Mouse (Mus musculus) liver, embryonic 16.5 days (tissue): ENCODE results near the gene Serpinf2. TPM values are rescaled to one million over a fixed set of nuclear protein-coding genes. Genes with fewer than 3 reads are reported as not detected.
"Not testable (repeated sequence)": the region's sequence is repeated elsewhere in the genome, so short reads cannot be mapped to it uniquely, and the experiment has no call there.

Experiments
- ATAC-seq: fragments of 200-750 bp; cut with Nextera tagmentation; 2 replicates; pipeline ENCODE4 v1.8.0; 2017; ENCODE audit warnings: low read depth, mild to moderate bottlenecking, moderate number of reproducible peaks, moderate library complexity
- H3K27ac ChIP-seq: fragments of 300-500 bp; sonication (generic); 2 replicates; pipeline ENCODE4 v1.5.1; 2014; ENCODE audit warnings: mild to moderate bottlenecking, low read length
- H3K27me3 ChIP-seq: fragments of 300-500 bp; sonication (generic); 2 replicates; pipeline ENCODE4 v1.6.1; 2014; ENCODE audit warnings: low read depth, low read length, mixed read lengths; ENCODE audit not compliant: control insufficient read depth, insufficient read depth
- H3K36me3 ChIP-seq: fragments of 300-500 bp; sonication (generic); 2 replicates; pipeline ENCODE4 v1.6.1; 2014; ENCODE audit warnings: mild to moderate bottlenecking; ENCODE audit not compliant: control insufficient read depth, insufficient read depth
- H3K4me1 ChIP-seq: fragments of 300-500 bp; sonication (generic); 2 replicates; pipeline ENCODE4 v1.6.1; 2014; ENCODE audit warnings: low read depth, low read length, mixed read lengths; ENCODE audit not compliant: control insufficient read depth
- H3K4me2 ChIP-seq: fragments of 300-500 bp; sonication (generic); 2 replicates; pipeline ENCODE4 v1.6.1; 2014; ENCODE audit warnings: low read depth, low read length, mixed read lengths
- H3K4me3 ChIP-seq: fragments of 300-500 bp; sonication (generic); 2 replicates; pipeline ENCODE4 v1.5.1; 2014; ENCODE audit warnings: low read depth, mild to moderate bottlenecking, low read length
- H3K9ac ChIP-seq: fragments of 300-500 bp; sonication (generic); 2 replicates; pipeline ENCODE4 v1.6.1; 2014; ENCODE audit warnings: low read depth, low read length
- H3K9me3 ChIP-seq: fragments of 300-500 bp; sonication (generic); replicated peaks from 2 replicates; pipeline ENCODE4 v1.6.1; 2016; ENCODE audit warnings: low read length; ENCODE audit not compliant: control insufficient read depth
- WGBS: fragments of 180-500 bp; shearing (Covaris S2); extraction: QIAGEN DNeasy Blood & Tissue Kit; methylation state at CpG from one replicate; pipeline ENCODE4 v1.1.7; 2014; ENCODE audit not compliant: insufficient replicate concordance; 5-methylcytosine and 5-hydroxymethylcytosine counted together
- microRNA counts: library from miRNA; unstranded; fragments of <30 nt; microRNA quantifications from one replicate; lab custom pipeline; 2016
- microRNA-seq: library from miRNA; unstranded; fragments of <30 nt; microRNA quantifications from one replicate; pipeline ENCODE4, GENCODE M21; 2016
- polyA plus RNA-seq: library from polyadenylated mRNA; unstranded; fragments of >200 nt; fragmentation: Nextera tagmentation; extraction: Ambion mirVana; gene quantifications from 2 replicates; pipeline ENCODE4 v1.2.1, GENCODE M21; 2015

The Serpinf2 gene
- polyA plus RNA-seq, 1 experiment from 2014 or later = 817 TPM

DNA sequence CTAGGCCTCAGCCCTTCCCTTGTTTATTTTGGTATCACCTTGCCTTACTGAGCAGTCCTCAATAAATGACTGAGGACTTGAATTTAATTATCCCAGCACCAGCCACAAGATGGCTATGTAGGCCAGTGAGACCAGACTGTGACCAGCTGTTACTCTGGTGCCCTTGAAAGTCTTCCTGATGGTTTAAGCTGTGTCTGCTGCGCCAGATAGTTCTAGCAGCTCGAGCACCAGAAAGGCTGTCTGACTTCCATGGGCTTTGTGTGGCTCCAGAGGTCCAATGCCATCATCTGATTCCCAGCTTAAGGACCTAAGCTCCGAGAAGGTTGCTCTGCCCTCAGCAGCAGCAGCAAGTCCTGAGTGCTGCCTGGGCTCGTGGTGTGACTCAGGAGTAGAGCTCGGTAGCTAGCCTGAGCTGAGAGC lies 37.1 kb downstream of the Serpinf2 start:
- H3K4me1 ChIP-seq = no peaks in the 10 kb centered on the region; the same call in 1 of the 2 replicates
- H3K9me3 ChIP-seq = no peaks in the 10 kb centered on the region
- H3K27me3 ChIP-seq = no peaks in the 10 kb centered on the region
- no peak overlapping the region for H3K27ac ChIP-seq
- 56% methylated on average over 5 of the region's 5 CpGs for WGBS
- H3K36me3 ChIP-seq = no peaks in the 10 kb centered on the region
- no peak overlapping the region for H3K4me2 ChIP-seq
- peak; percentile 67 for ATAC-seq
- H3K4me3 ChIP-seq = no peak overlapping the region
- H3K9ac ChIP-seq = no peak overlapping the region

DNA sequence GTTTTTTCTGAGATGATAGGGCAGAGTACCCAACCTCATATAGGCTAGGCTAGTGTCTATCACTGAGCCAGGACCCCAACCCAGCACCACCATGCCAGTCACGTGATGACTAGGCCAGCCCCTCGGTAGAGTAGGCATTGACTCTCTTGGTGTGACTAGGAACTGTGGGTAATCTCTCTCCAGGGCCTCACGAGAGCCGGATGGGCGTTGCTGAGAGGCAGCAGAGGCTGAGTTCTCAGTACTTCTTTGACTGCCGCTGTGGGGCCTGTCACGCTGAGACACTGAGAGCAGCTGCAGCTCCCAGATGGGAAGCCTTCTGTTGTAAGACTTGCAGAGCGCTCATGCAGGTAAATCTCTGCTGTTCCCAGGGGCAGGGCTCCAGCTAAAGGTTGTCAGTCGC lies 39.3 kb downstream of the Serpinf2 start:
- WGBS = 72% methylated on average over 9 of the region's 9 CpGs
- no peak for ATAC-seq
- Histone ChIP-seq H3K9me3 (no peaks in the 10 kb centered on the region), H3K36me3 (no peaks in the 10 kb centered on the region), H3K4me3 (no peak overlapping the region), H3K4me2 (no peak overlapping the region), H3K27me3 (no peaks in the 10 kb centered on the region), H3K4me1 (no peaks in the 10 kb centered on the region; the same call in 1 of the 2 replicates), H3K27ac (no peak overlapping the region), H3K9ac (no peak overlapping the region)

DNA sequence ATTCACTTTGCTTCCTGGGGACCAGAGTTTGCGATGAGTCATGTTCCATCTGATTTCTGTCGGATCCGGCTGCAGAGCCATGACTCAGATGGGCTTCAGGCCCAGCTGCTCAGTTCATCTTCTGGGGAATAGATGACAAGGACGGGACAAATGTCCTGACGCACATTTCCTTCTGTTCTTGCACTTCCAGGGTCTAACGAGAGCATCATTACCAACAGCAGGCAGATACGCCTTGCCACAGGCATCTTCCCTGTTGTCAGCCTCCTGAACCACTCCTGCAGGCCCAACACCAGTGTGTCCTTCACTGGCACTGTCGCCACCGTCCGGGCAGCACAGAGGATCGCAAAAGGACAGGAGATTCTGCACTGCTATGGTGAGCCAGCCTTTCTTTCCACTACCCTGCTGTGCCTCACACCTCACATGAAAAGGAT lies 40.0 kb downstream of the Serpinf2 start:
- Histone ChIP-seq H3K4me3 (no peak overlapping the region), H3K9me3 (no peaks in the 10 kb centered on the region), H3K27ac (no peak overlapping the region), H3K36me3 (no peaks in the 10 kb centered on the region), H3K27me3 (no peaks in the 10 kb centered on the region), H3K4me2 (no peak overlapping the region), H3K4me1 (no peaks in the 10 kb centered on the region; the same call in 1 of the 2 replicates), H3K9ac (no peak overlapping the region)
- ATAC-seq = no peak
- 71% methylated on average over 11 of the region's 11 CpGs for WGBS

DNA sequence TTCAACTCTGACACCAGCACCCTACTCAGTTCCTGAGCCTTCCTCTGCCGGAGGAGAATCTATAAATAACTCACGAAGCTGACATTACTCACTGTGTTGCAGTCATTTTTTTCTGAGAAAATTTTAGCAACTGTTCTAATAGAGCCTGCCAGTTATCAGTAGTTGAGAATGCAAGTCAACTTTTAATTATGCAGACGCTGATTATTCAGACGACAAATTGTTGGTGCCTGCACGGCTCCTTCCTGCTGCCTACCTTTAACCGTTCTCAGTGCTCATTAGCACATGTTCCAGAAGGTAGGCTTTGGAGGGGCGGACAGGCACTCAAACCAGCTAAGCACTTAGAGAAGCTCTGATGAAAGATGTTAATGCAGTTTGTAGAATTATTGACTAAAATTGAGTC lies 41.9 kb downstream of the Serpinf2 start:
- H3K36me3 ChIP-seq = no peaks in the 10 kb centered on the region
- H3K27ac ChIP-seq = no peak overlapping the region
- no peaks in the 10 kb centered on the region; the same call in 1 of the 2 replicates for H3K4me1 ChIP-seq
- no peak overlapping the region for H3K4me2 ChIP-seq
- WGBS = 55% methylated on average over 7 of the region's 7 CpGs
- no peaks in the 10 kb centered on the region for H3K27me3 ChIP-seq
- H3K9ac ChIP-seq = no peak overlapping the region
- no peaks in the 10 kb centered on the region for H3K9me3 ChIP-seq
- ATAC-seq = no peak
- no peak overlapping the region for H3K4me3 ChIP-seq

DNA sequence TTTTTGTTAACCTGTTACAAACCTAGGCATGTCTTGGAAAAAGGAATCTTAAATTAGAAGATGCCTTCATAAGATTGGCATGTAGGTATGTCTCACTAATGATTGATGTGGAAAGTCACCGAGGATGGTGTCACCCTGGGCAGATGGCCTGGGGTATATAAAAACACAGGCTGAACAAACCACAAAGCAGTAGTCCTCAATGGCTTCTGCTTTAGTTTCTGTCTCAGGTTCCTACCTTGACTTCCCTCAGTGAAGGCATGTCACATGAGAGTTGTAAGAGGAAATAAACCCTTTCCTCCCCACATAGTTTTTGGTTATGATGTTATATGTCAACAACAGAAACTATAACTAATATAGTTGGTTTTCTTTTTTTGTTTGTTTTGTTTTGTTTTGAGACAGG lies 43.8 kb downstream of the Serpinf2 start:
- Histone ChIP-seq H3K27ac (no peak overlapping the region), H3K36me3 (no peaks in the 10 kb centered on the region), H3K9ac (no peak overlapping the region), H3K27me3 (no peaks in the 10 kb centered on the region), H3K9me3 (no peaks in the 10 kb centered on the region), H3K4me2 (no peak overlapping the region), H3K4me1 (no peaks in the 10 kb centered on the region), H3K4me3 (no peak overlapping the region)
- no peak for ATAC-seq
- WGBS = 38% methylated on average over 1 of the region's 1 CpGs

DNA sequence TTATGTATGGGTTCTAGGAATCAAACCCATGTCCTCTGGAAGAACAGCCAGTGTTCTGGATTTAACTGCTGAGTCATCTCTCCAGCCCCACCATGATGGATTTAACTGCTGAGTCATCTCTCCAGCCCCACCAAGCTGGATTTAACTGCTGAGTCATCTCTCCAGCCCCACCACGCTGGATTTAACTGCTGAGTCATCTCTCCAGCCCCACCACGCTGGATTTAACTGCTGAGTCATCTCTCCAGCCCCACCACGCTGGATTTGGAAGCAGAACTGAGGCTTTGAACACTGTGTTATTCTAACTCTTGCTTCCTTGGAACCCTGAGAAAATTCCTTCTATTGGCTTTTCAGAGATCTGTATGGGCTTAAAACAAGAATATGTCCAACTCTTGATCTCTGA lies 55.9 kb downstream of the Serpinf2 start:
- not testable (repeated sequence) for H3K9ac ChIP-seq, ATAC-seq, H3K27me3 ChIP-seq, H3K4me1 ChIP-seq, H3K27ac ChIP-seq, H3K4me3 ChIP-seq, H3K9me3 ChIP-seq, H3K36me3 ChIP-seq, H3K4me2 ChIP-seq
- WGBS = 18% methylated on average over 3 of the region's 3 CpGs

MicroRNAs encoded within 50 kb of the gene (microRNA counts, 519-probe panel; counts per million panel counts)
- 3,982 counts per million, percentile 96 among the panel's probes with 10 or more counts for microRNA mmu-miR-22 (lab: Ali Mortazavi, UCI)

Small RNA genes lying within 50 kb of the gene (microRNA-seq; reads per million reads assigned to microRNA genes)
- gene Mir22 = 21,273 reads per million, percentile 96 among the genes with 10 or more reads in this experiment

Other genes starting within 250 kb of the Serpinf2 start
- 9.1 and 10.6 TPM in 2 replicates for gene Dph1, start 248.3 kb downstream of the Serpinf2 start, polyA plus RNA-seq
- 0.44 and 0.48 TPM in 2 replicates for gene Rtn4rl1, start 245.8 kb downstream of the Serpinf2 start, polyA plus RNA-seq
- 78.6 and 82.2 TPM in 2 replicates for gene Rpa1, start 91.3 kb downstream of the Serpinf2 start, polyA plus RNA-seq
- 4.0 and 4.6 TPM in 2 replicates for gene Smyd4, start 91.2 kb downstream of the Serpinf2 start, polyA plus RNA-seq
- 363 and 402 TPM in 2 replicates for gene Serpinf1, start 16.9 kb downstream of the Serpinf2 start, polyA plus RNA-seq
- gene Wdr81, start 15.1 kb upstream of the Serpinf2 start, polyA plus RNA-seq = 22.6 and 24.9 TPM in 2 replicates
- gene Tlcd2, start 22.1 kb upstream of the Serpinf2 start, polyA plus RNA-seq = 19.6 and 20.4 TPM in 2 replicates
- 24.1 and 25.3 TPM in 2 replicates for gene Prpf8, start 47.2 kb upstream of the Serpinf2 start, polyA plus RNA-seq
- gene Rilp, start 70.5 kb upstream of the Serpinf2 start, polyA plus RNA-seq = 3.8 and 4.7 TPM in 2 replicates
- 2.5 and 3.4 TPM in 2 replicates for gene Scarf1, start 73.9 kb upstream of the Serpinf2 start, polyA plus RNA-seq
- gene Slc43a2, start 92.1 kb upstream of the Serpinf2 start, polyA plus RNA-seq = 4.4 and 4.5 TPM in 2 replicates
- 23.8 and 25.4 TPM in 2 replicates for gene Pitpna, start 148.5 kb upstream of the Serpinf2 start, polyA plus RNA-seq
- gene Inpp5k, start 191.4 kb upstream of the Serpinf2 start, polyA plus RNA-seq = 15.8 and 17.9 TPM in 2 replicates
- 21.0 and 24.1 TPM in 2 replicates for gene Myo1c, start 210.9 kb upstream of the Serpinf2 start, polyA plus RNA-seq
- gene Crk, start 239.7 kb upstream of the Serpinf2 start, polyA plus RNA-seq = 30.4 and 32.6 TPM in 2 replicates